In the genomic region with DNA sequence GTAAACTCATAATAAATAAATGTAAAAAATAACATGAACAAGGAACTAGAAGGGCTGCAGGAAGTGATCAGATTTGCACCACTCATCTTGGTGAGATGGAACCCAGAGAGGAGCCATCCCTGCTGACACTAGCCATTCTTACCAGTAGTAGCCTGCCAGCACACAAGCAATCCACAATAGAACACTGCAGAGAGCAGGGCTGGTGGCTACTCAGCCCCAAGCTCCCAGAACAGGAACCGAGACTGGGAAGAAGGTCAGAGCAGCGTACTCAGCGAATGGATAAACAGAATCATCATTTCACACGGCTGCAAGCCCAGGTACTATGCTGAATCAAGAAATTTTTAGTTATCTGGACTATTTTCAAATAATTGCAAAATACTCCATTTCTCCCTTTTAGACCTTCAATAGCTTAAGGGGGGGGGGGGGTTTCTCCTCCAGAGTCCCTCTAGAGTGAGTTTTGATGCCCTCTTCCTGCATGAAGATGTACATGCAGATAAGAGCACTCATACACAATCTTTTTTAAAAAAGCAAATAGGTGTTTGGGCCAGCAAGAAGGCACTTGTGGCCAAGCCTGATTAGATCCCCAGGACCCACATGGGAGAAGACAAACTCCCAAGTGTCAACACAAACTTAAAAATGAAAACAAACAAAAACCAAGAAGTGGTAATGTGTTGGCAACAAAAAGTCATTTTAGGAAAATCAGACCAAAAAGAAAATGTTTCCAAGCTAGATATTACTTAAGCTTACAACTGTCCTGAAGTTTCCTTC, we compare ENCODE assay signal across 8 mouse cellular contexts. TPM values are rescaled to one million over a fixed set of nuclear protein-coding genes. Genes with fewer than 3 reads are reported as not detected.
DNase-seq lines count a peak whose midpoint lies in the region; ATAC-seq lines count a peak whose summit lies in the region.

No protein-coding gene starts in this region.

- WGBS in forebrain, embryonic 10.5 days: 62% methylated on average over 4 of the region's 4 CpGs
- 46% methylated on average over 4 of the region's 4 CpGs for WGBS in forebrain, embryonic 13.5 days
- WGBS in lung, embryonic 16.5 days: 40% methylated on average over 4 of the region's 4 CpGs
- WGBS in heart, embryonic 14.5 days: 55% methylated on average over 4 of the region's 4 CpGs

- H3K9ac ChIP-seq in forebrain, embryonic 13.5 days: no peak overlapping the region
- H3K9ac ChIP-seq in lung, embryonic 16.5 days (ENCODE audit: low read length): no peak overlapping the region
- no peak overlapping the region for H3K9ac ChIP-seq in heart, embryonic 14.5 days (ENCODE audit: low read length)

- ATAC-seq in forebrain, embryonic 13.5 days: no peak
- no peak for ATAC-seq in lung, embryonic 16.5 days (ENCODE audit: low read depth)
- ATAC-seq in heart, embryonic 14.5 days (ENCODE audit: insufficient number of reproducible peaks, insufficient read depth, low FRiP score, low read depth): no peak

- H3K4me3 ChIP-seq in forebrain, embryonic 10.5 days: peak overlapping the region; percentile 84
- no peak overlapping the region for H3K4me3 ChIP-seq in forebrain, embryonic 13.5 days
- no peak overlapping the region for H3K4me3 ChIP-seq in lung, embryonic 16.5 days (ENCODE audit: low read length)
- no peak overlapping the region; a peak in 1 of 4 replicates for H3K4me3 ChIP-seq in heart, embryonic 14.5 days (ENCODE audit: control insufficient read depth in 1 of 2, insufficient read depth in 1 of 2, low read depth in 1 of 2, low read length in 2 of 2)

- H3K4me1 ChIP-seq in forebrain, embryonic 10.5 days: peaks cover 52% of the 10 kb centered on the region
- peaks cover 38% of the 10 kb centered on the region for H3K4me1 ChIP-seq in forebrain, embryonic 13.5 days
- peaks cover 33% of the 10 kb centered on the region for H3K4me1 ChIP-seq in lung, embryonic 16.5 days (replicated peaks; ENCODE audit: control insufficient read depth, insufficient read depth, low read length)
- peaks cover 0 to 40% of the 10 kb centered on the region in 2 experiments; a peak in 2 of 4 replicates for H3K4me1 ChIP-seq in heart, embryonic 14.5 days (ENCODE audit: control insufficient read depth in 2 of 2, insufficient read depth in 2 of 2, low read length in 2 of 2)

- H3K9me3 ChIP-seq in forebrain, embryonic 10.5 days: no peaks in the 10 kb centered on the region
- no peaks in the 10 kb centered on the region for H3K9me3 ChIP-seq in forebrain, embryonic 13.5 days (replicated peaks)
- H3K9me3 ChIP-seq in lung, embryonic 16.5 days (ENCODE audit: control insufficient read depth, low read length): no peaks in the 10 kb centered on the region
- H3K9me3 ChIP-seq in heart, embryonic 14.5 days (ENCODE audit: control insufficient read depth, low read length): no peaks in the 10 kb centered on the region

- H3K36me3 ChIP-seq in forebrain, embryonic 10.5 days (replicated peaks): peaks cover 82% of the 10 kb centered on the region
- peaks cover 6% of the 10 kb centered on the region for H3K36me3 ChIP-seq in forebrain, embryonic 13.5 days (ENCODE audit: poor library complexity, severe bottlenecking)
- peaks cover 7% of the 10 kb centered on the region for H3K36me3 ChIP-seq in lung, embryonic 16.5 days (ENCODE audit: control insufficient read depth, insufficient read depth, low read length)
- H3K36me3 ChIP-seq in heart, embryonic 14.5 days (ENCODE audit: control insufficient read depth, insufficient read depth, low read length): peaks cover 38% of the 10 kb centered on the region

- DNase-seq in forebrain, embryonic 10.5 days (ENCODE audit: extremely low spot score, low spot score): no peak
- DNase-seq in lung, postnatal 14 days: no peak
- DNase-seq in skeletal muscle tissue, adult 2 months (ENCODE audit: low read depth, low spot score): peak; percentile 47
- DNase-seq in ovary, postnatal 10 days (ENCODE audit: low spot score): no peak
- no peak for DNase-seq in cerebellum, postnatal 10 days

- H3K27me3 ChIP-seq in forebrain, embryonic 10.5 days (ENCODE audit: poor library complexity, severe bottlenecking): no peaks in the 10 kb centered on the region
- no peaks in the 10 kb centered on the region for H3K27me3 ChIP-seq in forebrain, embryonic 13.5 days
- no peaks in the 10 kb centered on the region for H3K27me3 ChIP-seq in lung, embryonic 16.5 days (ENCODE audit: control insufficient read depth, insufficient read depth, low read depth, low read length)
- H3K27me3 ChIP-seq in heart, embryonic 14.5 days (ENCODE audit: control insufficient read depth, insufficient read depth, low read length): no peaks in the 10 kb centered on the region

- H3K4me2 ChIP-seq in forebrain, embryonic 13.5 days: no peak overlapping the region
- H3K4me2 ChIP-seq in lung, embryonic 16.5 days (ENCODE audit: low read depth, low read length): 0 out of 2 replicates have a peak overlapping the region, but pooled peaks have one; percentile 1
- peak overlapping the region; percentile 72; the same call in 1 of the 2 replicates for H3K4me2 ChIP-seq in heart, embryonic 14.5 days (ENCODE audit: low read length)

- no peak overlapping the region for H3K27ac ChIP-seq in forebrain, embryonic 10.5 days
- H3K27ac ChIP-seq in forebrain, embryonic 13.5 days: no peak overlapping the region
- H3K27ac ChIP-seq in lung, embryonic 16.5 days (ENCODE audit: low read length): no peak overlapping the region
- H3K27ac ChIP-seq in heart, embryonic 14.5 days (replicated peaks in 1 of 2; ENCODE audit: control insufficient read depth in 1 of 2, insufficient read depth in 1 of 2, low read depth in 2 of 2, low read length in 2 of 2): no peak overlapping the region

RNA-seq across cellular contexts. Expression of a gene that starts 4.4 kb away (rescaled TPM):
- 27.1 and 28.0 TPM in 2 replicates for polyA plus RNA-seq in forebrain, embryonic 10.5 days (2016; fragmentation: Nextera tagmentation; extraction: Ambion mirVana)
- 14.9 and 16.6 TPM in 2 replicates for polyA plus RNA-seq in forebrain, embryonic 13.5 days (2015; fragmentation: Nextera tagmentation; extraction: Ambion mirVana)
- polyA plus RNA-seq in lung, embryonic 16.5 days (2015; fragmentation: Nextera tagmentation; extraction: Ambion mirVana): 21.8 and 22.6 TPM in 2 replicates
- 21.2 and 21.8 TPM in 2 replicates for polyA plus RNA-seq in heart, embryonic 14.5 days (2014; fragmentation: Nextera tagmentation; extraction: Ambion mirVana)

RNA-seq across cellular contexts. Expression of a gene that starts 4.6 kb away (rescaled TPM):
- polyA plus RNA-seq in forebrain, embryonic 10.5 days (2016; fragmentation: Nextera tagmentation; extraction: Ambion mirVana): 132 and 133 TPM in 2 replicates
- 74.5 and 78.6 TPM in 2 replicates for polyA plus RNA-seq in forebrain, embryonic 13.5 days (2015; fragmentation: Nextera tagmentation; extraction: Ambion mirVana)
- 101 and 103 TPM in 2 replicates for polyA plus RNA-seq in lung, embryonic 16.5 days (2015; fragmentation: Nextera tagmentation; extraction: Ambion mirVana)
- 96.4 and 99.9 TPM in 2 replicates for polyA plus RNA-seq in heart, embryonic 14.5 days (2014; fragmentation: Nextera tagmentation; extraction: Ambion mirVana)
